Mouse (Mus musculus) liver, embryonic 11.5 days (tissue): ENCODE results near the gene Aak1. TPM values are rescaled to one million over a fixed set of nuclear protein-coding genes. Genes with fewer than 3 reads are reported as not detected.
A peak's percentile ranks its signal among the peaks of the same experiment; 100 is the strongest.
"Not testable (repeated sequence)": the region's sequence is repeated elsewhere in the genome, so short reads cannot be mapped to it uniquely, and the experiment has no call there.

ENCODE experiments used
- ATAC-seq: fragments of 200-750 bp; cut with Nextera tagmentation; replicated peaks from 2 replicates; pipeline ENCODE4 v1.8.0; 2017; ENCODE audit warnings: moderate number of reproducible peaks, mild to moderate bottlenecking, moderate TSS enrichment, moderate library complexity; ENCODE audit not compliant: low FRiP score
- DNase-seq: peaks from one replicate; pipeline ENCODE4 v3.0.0-alpha.2; 2017; ENCODE audit warnings: low spot score
- H3K27ac ChIP-seq: fragments of 300-500 bp; sonication (generic); 2 replicates; pipeline ENCODE4 v1.5.1; 2014; ENCODE audit warnings: mild to moderate bottlenecking, low read depth, low read length, control low read depth
- H3K27me3 ChIP-seq: fragments of 300-500 bp; sonication (generic); replicated peaks from 2 replicates; pipeline ENCODE4 v1.6.1; 2014; ENCODE audit warnings: low read length, mixed read lengths; ENCODE audit not compliant: control insufficient read depth, insufficient read depth
- H3K36me3 ChIP-seq: fragments of 300-500 bp; sonication (generic); 2 replicates; pipeline ENCODE4 v1.6.1; 2014; ENCODE audit warnings: mild to moderate bottlenecking, low read length, moderate library complexity, mixed read lengths; ENCODE audit not compliant: control insufficient read depth, insufficient read depth
- H3K4me1 ChIP-seq: fragments of 300-500 bp; sonication (generic); replicated peaks from 2 replicates; pipeline ENCODE4 v1.6.1; 2014; ENCODE audit warnings: low read length, mixed read lengths; ENCODE audit not compliant: control insufficient read depth, insufficient read depth
- H3K4me2 ChIP-seq: fragments of 300-500 bp; sonication (generic); 2 replicates; pipeline ENCODE4 v1.6.1; 2014; ENCODE audit warnings: mild to moderate bottlenecking, control low read depth, moderate library complexity
- H3K4me3 ChIP-seq: fragments of 300-500 bp; sonication (generic); 2 replicates; pipeline ENCODE4 v1.5.1; 2014; ENCODE audit warnings: low read depth, low read length, control low read depth
- H3K9ac ChIP-seq: fragments of 300-500 bp; sonication (generic); 2 replicates; pipeline ENCODE4 v1.6.1; 2014; ENCODE audit warnings: low read depth, low read length, control low read depth
- H3K9me3 ChIP-seq: fragments of 300-500 bp; sonication (generic); 2 replicates; pipeline ENCODE4 v1.6.1; 2016; ENCODE audit warnings: low read length, inconsistent platforms, mixed read lengths; ENCODE audit not compliant: control insufficient read depth
- WGBS: fragments of 180-500 bp; shearing (Covaris S2); extraction: QIAGEN DNeasy Blood & Tissue Kit; methylation state at CpG from one replicate; pipeline ENCODE4 v1.1.7; 2014; 5-methylcytosine and 5-hydroxymethylcytosine counted together
- polyA plus RNA-seq: library from polyadenylated mRNA; unstranded; fragments of >200 nt; fragmentation: Nextera tagmentation; extraction: Ambion mirVana; gene quantifications from 2 replicates; pipeline ENCODE4 v1.2.1, GENCODE M21; 2014

Aak1 gene
- polyA plus RNA-seq, 1 experiment from 2014 or later, result 13.1 TPM

DNA sequence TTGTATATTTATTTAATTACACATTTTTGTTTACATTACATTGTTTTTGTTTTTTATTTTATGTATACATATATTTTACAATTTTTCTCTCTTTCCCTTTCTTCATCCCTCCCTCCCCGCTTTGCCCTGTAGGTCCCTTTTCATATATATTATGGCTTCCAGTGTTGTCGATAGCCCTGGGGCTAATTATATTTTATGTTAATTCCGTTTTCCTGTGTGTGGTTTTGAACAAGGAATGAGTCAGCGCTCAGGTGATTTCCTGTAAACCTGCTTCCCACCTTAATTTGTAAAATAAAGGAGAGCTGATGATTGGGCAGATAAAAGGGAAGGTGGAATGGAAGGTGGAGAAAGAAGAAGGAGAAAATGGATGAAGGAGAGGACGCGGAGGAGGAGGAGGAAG, 159.6 kb downstream of the Aak1 start, which contains the start of gene Nfu1:
Gene Nfu1, plus strand, starts transcription at position 350 of the 400 bp plus-strand sequence.
- H3K27me3 ChIP-seq, result no peaks in the 10 kb centered on the region
- H3K9ac ChIP-seq, result peak within 1 kb of the TSS; percentile 98
- H3K4me1 ChIP-seq, result peaks cover 15% of the 10 kb centered on the region
- ATAC-seq (no peak), DNase-seq (no peak)
- 73% methylated on average over 6 of the region's 6 CpGs for WGBS
- peak within 1 kb of the TSS; percentile 94 for H3K4me3 ChIP-seq
- peak within 1 kb of the TSS; percentile 96 for H3K27ac ChIP-seq
- no peaks in the 10 kb centered on the region for H3K9me3 ChIP-seq
- H3K36me3 ChIP-seq, result peaks cover 5% of the 10 kb centered on the region; the same call in 1 of the 2 replicates
- H3K4me2 ChIP-seq, result peak within 1 kb of the TSS; percentile 56

DNA sequence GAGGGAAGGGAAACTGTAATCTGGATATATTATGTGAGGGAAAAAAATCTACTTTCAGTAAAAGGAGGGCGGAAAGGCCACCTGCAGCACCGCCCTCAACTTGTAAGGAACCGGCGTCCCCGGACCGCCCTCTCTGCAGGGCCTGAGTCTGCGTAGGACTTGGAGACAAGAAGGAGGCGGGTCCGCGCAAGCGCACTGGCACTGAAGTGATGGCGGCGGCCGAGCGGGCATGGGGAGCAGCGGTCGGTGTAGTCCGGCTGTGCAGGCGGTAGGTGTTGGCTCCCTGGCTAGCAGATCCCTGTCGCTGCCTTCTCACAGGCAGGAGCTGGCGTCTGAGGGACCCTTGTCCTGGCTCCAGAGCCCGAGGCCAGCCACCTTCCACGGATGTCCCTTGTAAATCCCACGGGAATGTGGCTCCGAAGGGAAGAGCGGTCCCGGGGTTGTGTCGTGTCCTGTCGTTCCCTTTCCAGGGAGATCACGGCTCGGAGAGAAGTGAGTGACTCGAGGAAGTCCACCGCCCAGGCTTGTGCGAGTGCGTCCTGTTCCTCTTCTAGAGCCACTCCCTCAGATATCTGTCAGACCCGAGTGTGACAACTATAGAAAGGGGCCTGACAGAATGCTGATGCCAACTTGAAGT, 160.5 kb downstream of the Aak1 start:
- peak overlapping the region; percentile 96 for H3K27ac ChIP-seq
- DNase-seq (peak; percentile 91), ATAC-seq (peak; percentile 97)
- H3K27me3 ChIP-seq, result no peaks in the 10 kb centered on the region
- H3K9ac ChIP-seq, result peak overlapping the region; percentile 98
- H3K4me1 ChIP-seq, result peaks cover 15% of the 10 kb centered on the region
- no peaks in the 10 kb centered on the region for H3K9me3 ChIP-seq
- H3K4me3 ChIP-seq, result peak overlapping the region; percentile 94
- WGBS, result under 1% methylated on average over 36 of the region's 36 CpGs
- H3K36me3 ChIP-seq, result peaks cover 10% of the 10 kb centered on the region; the same call in 1 of the 2 replicates
- peak overlapping the region; percentile 56 for H3K4me2 ChIP-seq

DNA sequence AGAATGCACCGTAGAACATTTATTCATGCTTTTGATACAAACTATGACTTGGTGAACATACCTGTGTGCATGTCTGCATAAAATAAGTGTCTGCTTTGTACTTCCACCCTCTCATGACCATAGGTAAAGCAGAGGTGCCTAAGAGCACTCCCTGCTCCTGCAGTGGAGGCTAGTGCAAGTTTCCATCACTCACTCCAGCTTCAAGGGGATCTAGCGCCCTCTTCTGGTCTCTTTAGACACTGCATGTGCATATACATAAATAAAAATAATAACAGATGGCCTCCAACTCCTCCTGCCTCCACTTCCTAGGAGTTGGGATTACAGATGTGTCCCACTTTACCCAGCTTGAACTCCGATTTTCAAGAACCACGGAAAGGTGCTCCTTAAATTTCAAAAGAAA, 167.6 kb downstream of the Aak1 start:
- Histone ChIP-seq H3K27ac (no peak overlapping the region), H3K36me3 (peaks cover 41% of the 10 kb centered on the region), H3K4me3 (no peak overlapping the region), H3K4me1 (peaks cover 2% of the 10 kb centered on the region; the same call in 1 of the 2 replicates), H3K9ac (no peak overlapping the region), H3K9me3 (no peaks in the 10 kb centered on the region; the same call in 1 of the 2 replicates), H3K27me3 (no peaks in the 10 kb centered on the region), H3K4me2 (no peak overlapping the region)
- ATAC-seq, result no peak
- 67% methylated on average over 4 of the region's 4 CpGs for WGBS
- DNase-seq, result no peak

DNA sequence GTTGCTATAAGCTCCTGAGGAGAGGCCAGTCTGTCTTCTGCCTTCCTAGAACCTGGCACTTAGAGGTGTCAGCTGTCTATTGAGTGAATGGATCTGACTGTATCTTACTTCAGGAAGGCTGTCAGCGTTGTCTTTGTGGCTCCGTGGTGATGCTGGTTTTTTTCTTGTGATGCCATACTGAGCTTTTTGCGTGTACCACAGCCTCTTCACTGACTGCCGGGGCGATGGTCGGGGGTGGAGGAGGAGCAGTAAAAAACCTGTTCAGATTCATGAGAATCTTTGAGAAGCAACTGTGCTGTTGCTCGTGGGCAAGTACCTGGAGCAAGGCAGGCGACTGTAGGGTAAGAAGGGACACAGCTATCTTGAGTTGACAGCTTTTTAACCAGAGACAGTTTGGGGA, 169.6 kb downstream of the Aak1 start:
- Histone ChIP-seq H3K4me2 (no peak overlapping the region), H3K27me3 (no peaks in the 10 kb centered on the region), H3K27ac (no peak overlapping the region), H3K9ac (no peak overlapping the region), H3K4me1 (no peaks in the 10 kb centered on the region), H3K9me3 (no peaks in the 10 kb centered on the region; the same call in 1 of the 2 replicates), H3K4me3 (no peak overlapping the region), H3K36me3 (peaks cover 41% of the 10 kb centered on the region)
- ATAC-seq, result no peak
- no peak for DNase-seq
- 92% methylated on average over 8 of the region's 8 CpGs for WGBS

DNA sequence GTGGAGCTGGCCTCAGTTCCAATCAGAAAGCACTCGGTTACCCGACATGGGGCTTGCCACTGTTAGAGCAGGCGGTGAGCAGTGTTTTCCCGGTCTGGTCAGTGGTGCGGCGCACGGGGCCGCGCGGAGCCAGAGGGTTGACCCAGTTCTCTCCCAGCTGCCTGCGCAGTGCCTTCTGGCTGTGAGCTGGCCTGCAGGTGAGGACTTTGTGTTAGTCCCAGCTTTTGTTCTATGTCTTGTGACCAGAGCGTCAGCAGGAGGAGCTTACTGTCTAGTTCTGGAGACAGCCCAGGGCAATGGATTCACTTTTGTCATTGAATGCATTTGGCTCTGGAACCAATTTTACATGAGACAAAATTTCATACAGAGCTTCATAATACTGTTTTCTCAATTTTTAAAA, 172.5 kb downstream of the Aak1 start:
- no peak for DNase-seq
- H3K4me2 ChIP-seq, result no peak overlapping the region
- no peak overlapping the region for H3K4me3 ChIP-seq
- H3K27ac ChIP-seq, result no peak overlapping the region
- no peak overlapping the region for H3K9ac ChIP-seq
- H3K36me3 ChIP-seq, result peaks cover 40% of the 10 kb centered on the region
- H3K9me3 ChIP-seq, result no peaks in the 10 kb centered on the region; the same call in 1 of the 2 replicates
- WGBS, result 97% methylated on average over 12 of the region's 12 CpGs
- no peaks in the 10 kb centered on the region for H3K27me3 ChIP-seq
- no peak for ATAC-seq
- 0 out of 2 replicates have a peak, but pooled peaks cover under 1% of the 10 kb centered on the region for H3K4me1 ChIP-seq

DNA sequence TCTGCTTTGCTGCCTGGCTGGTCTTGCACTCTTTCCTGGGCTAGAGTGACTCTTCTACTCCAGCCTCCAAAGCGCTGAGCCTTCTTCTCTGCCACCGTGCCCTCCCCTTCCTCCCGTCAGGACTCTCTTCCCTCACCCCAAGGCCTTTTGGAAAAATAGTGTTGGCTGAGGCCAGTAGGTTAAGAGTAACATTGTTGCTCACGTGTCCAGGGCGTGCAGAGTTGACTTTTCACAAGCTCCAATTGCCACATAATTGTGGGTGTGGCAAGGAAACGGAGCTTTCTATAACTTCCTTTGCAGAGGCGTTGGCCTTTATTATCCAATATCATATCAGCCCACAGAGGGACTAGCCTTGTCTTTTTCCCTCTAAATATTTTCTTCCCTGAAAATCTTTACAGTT, 177.7 kb downstream of the Aak1 start:
- Histone ChIP-seq H3K4me1 (0 out of 2 replicates have a peak, but pooled peaks cover 3% of the 10 kb centered on the region), H3K27me3 (no peaks in the 10 kb centered on the region), H3K27ac (no peak overlapping the region), H3K4me3 (no peak overlapping the region), H3K36me3 (peaks cover 13% of the 10 kb centered on the region), H3K4me2 (no peak overlapping the region), H3K9ac (no peak overlapping the region), H3K9me3 (no peaks in the 10 kb centered on the region)
- 54% methylated on average over 7 of the region's 7 CpGs for WGBS
- DNase-seq (no peak), ATAC-seq (no peak)

DNA sequence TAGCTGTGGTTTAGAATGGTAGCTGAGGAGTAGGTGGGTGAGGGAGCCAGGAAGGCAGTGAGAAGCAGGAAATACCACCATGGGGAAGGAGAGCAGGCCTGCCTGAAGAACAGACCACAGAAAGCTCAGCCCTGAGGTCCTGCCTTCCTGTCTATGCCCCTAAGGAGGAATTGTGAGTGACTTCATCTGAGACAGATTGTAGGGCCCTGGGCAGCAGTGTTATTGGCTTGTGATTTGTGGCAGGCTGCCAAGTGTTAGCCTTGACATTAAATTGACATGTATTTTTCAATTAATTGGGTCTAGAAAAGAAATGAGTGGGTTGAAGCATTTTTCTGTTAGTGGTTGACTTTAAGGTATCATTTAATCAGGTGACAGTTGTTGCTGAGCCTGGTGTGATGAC, 179.6 kb downstream of the Aak1 start:
- ATAC-seq (no peak), DNase-seq (no peak)
- no peak overlapping the region for H3K27ac ChIP-seq
- no peak overlapping the region for H3K4me2 ChIP-seq
- H3K9ac ChIP-seq, result no peak overlapping the region
- no peaks in the 10 kb centered on the region for H3K9me3 ChIP-seq
- no peak overlapping the region for H3K4me3 ChIP-seq
- 0 out of 2 replicates have a peak, but pooled peaks cover 3% of the 10 kb centered on the region for H3K4me1 ChIP-seq
- peaks cover 9% of the 10 kb centered on the region for H3K36me3 ChIP-seq
- no peaks in the 10 kb centered on the region for H3K27me3 ChIP-seq

DNA sequence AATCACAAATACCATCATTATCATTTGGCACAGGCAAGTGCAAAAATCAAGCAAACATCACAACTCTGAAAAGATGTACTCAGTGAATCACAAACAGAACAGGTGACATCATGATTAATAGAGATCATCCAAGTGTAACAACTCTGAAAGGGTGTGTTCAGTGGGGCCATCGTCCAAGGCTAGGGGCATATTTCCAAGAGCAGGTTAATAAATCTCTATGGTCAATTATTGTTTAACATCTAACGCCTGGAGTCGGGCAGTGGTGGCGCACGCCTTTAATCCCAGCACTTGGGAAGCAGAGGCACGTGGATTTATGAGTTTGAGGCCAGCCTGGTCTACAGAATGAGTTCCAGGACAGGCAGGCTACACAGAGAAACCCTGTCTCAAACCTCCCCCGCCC, 182.0 kb downstream of the Aak1 start:
- DNase-seq, H3K4me1 ChIP-seq, H3K4me3 ChIP-seq, H3K9ac ChIP-seq, H3K36me3 ChIP-seq, H3K27me3 ChIP-seq, H3K9me3 ChIP-seq, H3K4me2 ChIP-seq, ATAC-seq, H3K27ac ChIP-seq: not testable (repeated sequence)
- 89% methylated on average over 7 of the region's 7 CpGs for WGBS

DNA sequence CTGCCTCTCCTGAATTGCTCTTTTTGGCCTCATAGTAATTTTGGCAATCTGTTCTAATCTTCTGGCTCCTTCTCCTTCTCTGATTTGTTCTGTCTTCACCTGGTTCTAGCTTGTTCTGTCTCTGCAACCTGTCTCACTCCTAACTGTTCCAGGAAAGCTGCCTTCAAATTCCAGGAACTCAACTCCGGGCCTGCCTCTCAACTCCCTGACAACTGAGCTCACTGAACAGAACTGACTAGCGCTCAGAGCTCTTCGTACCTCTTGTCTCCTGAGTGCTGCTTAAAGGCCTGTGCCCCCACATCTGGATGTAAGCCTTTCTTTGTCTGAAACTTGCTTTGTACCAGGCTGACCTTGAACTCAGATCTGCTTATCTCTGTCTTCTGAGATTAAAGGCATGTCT, 183.1 kb downstream of the Aak1 start:
- Histone ChIP-seq H3K9me3 (peaks cover 5% of the 10 kb centered on the region; the same call in 1 of the 2 replicates), H3K27ac (no peak overlapping the region), H3K36me3 (no peaks in the 10 kb centered on the region), H3K27me3 (no peaks in the 10 kb centered on the region), H3K9ac (no peak overlapping the region), H3K4me1 (no peaks in the 10 kb centered on the region), H3K4me2 (no peak overlapping the region), H3K4me3 (no peak overlapping the region)
- 75% methylated on average over 3 of the region's 3 CpGs for WGBS
- ATAC-seq, result no peak
- DNase-seq, result no peak
